Mouse (Mus musculus): ENCODE measurements around the gene Cyb5rl. TPM values are rescaled to one million over a fixed set of nuclear protein-coding genes. Genes with fewer than 3 reads are reported as not detected.

The Cyb5rl gene
- polyA plus RNA-seq (2012; rRNA removed), result 1.7 and 1.9 TPM in 2 replicates
- 1.2 and 2.0 TPM in 2 replicates for polyA plus RNA-seq (2014; fragmentation: Nextera tagmentation; extraction: Ambion mirVana)

- Histone ChIP-seq H3K4me1 (replicated peaks; ENCODE audit: control insufficient read depth in 2 of 2, insufficient read depth in 2 of 2, low read length in 1 of 2) (peaks cover 5 to 10% of the 10 kb centered on the region in 2 experiments), H3K27me3 (ENCODE audit: control insufficient read depth, insufficient read depth, low read length) (no peaks in the 10 kb centered on the region), H3K4me2 (ENCODE audit: low read depth) (peak within 1 kb of the TSS; percentile 98), H3K27ac (no peak within 1 kb of the TSS), H3K9ac (replicated peaks) (peak within 1 kb of the TSS; percentile 73), H3K4me3 (ENCODE audit: insufficient read depth in 1 of 2, low read depth in 2 of 2, low read length in 2 of 2) (peak within 1 kb of the TSS; percentile 80 to 84), H3K36me3 (replicated peaks; ENCODE audit: control insufficient read depth, insufficient read depth, low read depth) (no peaks in the 10 kb centered on the region; the same call in 1 of the 2 replicates), H3K9me3 (ENCODE audit: control insufficient read depth, low read length) (no peaks in the 10 kb centered on the region)
- TF ChIP-seq EP300 (IDR thresholded peaks at IDR 0.05; ENCODE audit: low read depth), result no peak
- TF ChIP-seq CTCF (IDR thresholded peaks at IDR 0.05; ENCODE audit: low read depth), result peak; percentile 38
- DNase-seq (ENCODE audit: low read depth in 3 of 3, low spot score in 3 of 3) (peak; percentile 94 to 96 (median 95)), ATAC-seq (ENCODE audit: insufficient read depth) (peak; percentile 95)
- WGBS (ENCODE audit: insufficient replicate concordance), result under 1% methylated on average over 60 of the region's 60 CpGs
Observed at GRCm38 (mm10) chr4:107066252-107067124, at the start of gene Cyb5rl, which contains the start of gene Mrpl37. Gene Cyb5rl, plus strand, starts transcription at chr4:107066988. Gene Mrpl37, minus strand, starts transcription at chr4:107066868.

GRCm38 (mm10) chr4:107017257-107017656, 49.5 kb upstream of the Cyb5rl start:
- TF ChIP-seq CTCF (IDR thresholded peaks at IDR 0.05; ENCODE audit: low read depth) (no peak), EP300 (IDR thresholded peaks at IDR 0.05; ENCODE audit: low read depth) (no peak)
- H3K4me1 ChIP-seq (replicated peaks; ENCODE audit: control insufficient read depth in 2 of 2, insufficient read depth in 2 of 2, low read length in 1 of 2), result peaks cover 0 to 8% of the 10 kb centered on the region in 2 experiments; a peak in 2 of 4 replicates

GRCm38 (mm10) chr4:107018521-107018920, 48.3 kb upstream of the Cyb5rl start:
- ATAC-seq (ENCODE audit: insufficient read depth) (no peak), DNase-seq (ENCODE audit: low read depth in 3 of 3, low spot score in 3 of 3) (no peak)
- Histone ChIP-seq H3K27ac (no peak overlapping the region), H3K4me1 (replicated peaks; ENCODE audit: control insufficient read depth in 2 of 2, insufficient read depth in 2 of 2, low read length in 1 of 2) (peaks cover 0 to 8% of the 10 kb centered on the region in 2 experiments; a peak in 2 of 4 replicates), H3K9me3 (ENCODE audit: control insufficient read depth, low read length) (no peaks in the 10 kb centered on the region), H3K4me3 (ENCODE audit: insufficient read depth in 1 of 2, low read depth in 2 of 2, low read length in 2 of 2) (no peak overlapping the region), H3K36me3 (replicated peaks; ENCODE audit: control insufficient read depth, insufficient read depth, low read depth) (no peaks in the 10 kb centered on the region), H3K27me3 (ENCODE audit: control insufficient read depth, insufficient read depth, low read length) (no peaks in the 10 kb centered on the region), H3K9ac (replicated peaks) (no peak overlapping the region), H3K4me2 (ENCODE audit: low read depth) (no peak overlapping the region)
- 87% methylated on average over 3 of the region's 3 CpGs for WGBS (ENCODE audit: insufficient replicate concordance)
- TF ChIP-seq EP300 (IDR thresholded peaks at IDR 0.05; ENCODE audit: low read depth) (no peak), CTCF (IDR thresholded peaks at IDR 0.05; ENCODE audit: low read depth) (no peak)

More at GRCm38 (mm10) chr4:107017257-107017656, 49.5 kb upstream of the Cyb5rl start:
- no peak for ATAC-seq (ENCODE audit: insufficient read depth)
- no peak overlapping the region for H3K9ac ChIP-seq (replicated peaks)
- no peak overlapping the region for H3K4me2 ChIP-seq (ENCODE audit: low read depth)
- DNase-seq (ENCODE audit: low read depth in 3 of 3, low spot score in 3 of 3), result no peak
- no peaks in the 10 kb centered on the region for H3K27me3 ChIP-seq (ENCODE audit: control insufficient read depth, insufficient read depth, low read length)
- H3K9me3 ChIP-seq (ENCODE audit: control insufficient read depth, low read length), result no peaks in the 10 kb centered on the region
- H3K36me3 ChIP-seq (replicated peaks; ENCODE audit: control insufficient read depth, insufficient read depth, low read depth), result 0 out of 2 replicates have a peak, but pooled peaks cover under 1% of the 10 kb centered on the region
- H3K27ac ChIP-seq, result no peak overlapping the region
- H3K4me3 ChIP-seq (ENCODE audit: insufficient read depth in 1 of 2, low read depth in 2 of 2, low read length in 2 of 2), result no peak overlapping the region

GRCm38 (mm10) chr4:107019027-107019426, 47.8 kb upstream of the Cyb5rl start:
- no peak for ATAC-seq (ENCODE audit: insufficient read depth)
- H3K27ac ChIP-seq, result no peak overlapping the region
- H3K9ac ChIP-seq (replicated peaks), result no peak overlapping the region
- 79% methylated on average over 7 of the region's 7 CpGs for WGBS (ENCODE audit: insufficient replicate concordance)
- H3K4me2 ChIP-seq (ENCODE audit: low read depth), result no peak overlapping the region
- H3K4me1 ChIP-seq (replicated peaks; ENCODE audit: control insufficient read depth in 2 of 2, insufficient read depth in 2 of 2, low read length in 1 of 2), result peaks cover 0 to 8% of the 10 kb centered on the region in 2 experiments; a peak in 2 of 4 replicates
- no peaks in the 10 kb centered on the region for H3K27me3 ChIP-seq (ENCODE audit: control insufficient read depth, insufficient read depth, low read length)
- TF ChIP-seq EP300 (IDR thresholded peaks at IDR 0.05; ENCODE audit: low read depth) (no peak), CTCF (IDR thresholded peaks at IDR 0.05; ENCODE audit: low read depth) (no peak)
- H3K36me3 ChIP-seq (replicated peaks; ENCODE audit: control insufficient read depth, insufficient read depth, low read depth), result no peaks in the 10 kb centered on the region
- no peaks in the 10 kb centered on the region for H3K9me3 ChIP-seq (ENCODE audit: control insufficient read depth, low read length)
- no peak for DNase-seq (ENCODE audit: low read depth in 3 of 3, low spot score in 3 of 3)
- no peak overlapping the region for H3K4me3 ChIP-seq (ENCODE audit: insufficient read depth in 1 of 2, low read depth in 2 of 2, low read length in 2 of 2)

Data from liver, embryonic 14.5 days (tissue).